Comparison of ENCODE assay signal across 8 mouse cellular contexts in genomic region chr17:45556107-45556489, GRCm38 (mm10). TPM values are rescaled to one million over a fixed set of nuclear protein-coding genes. Genes with fewer than 3 reads are reported as not detected.
DNase-seq lines count a peak whose midpoint lies in the region; ATAC-seq and TF ChIP-seq lines count a peak whose summit lies in the region.

No protein-coding gene starts in this region.

- peak overlapping the region; percentile 51 for H3K4me3 ChIP-seq in heart, embryonic 15.5 days
- peak overlapping the region; percentile 77 for H3K4me3 ChIP-seq in bone marrow, adult 2 months (replicated peaks; ENCODE audit: control insufficient read depth, low read depth, low read length)
- peak overlapping the region; percentile 58 for H3K4me3 ChIP-seq in hindbrain, embryonic 11.5 days (ENCODE audit: low read depth, low read length)
- peak overlapping the region; percentile 67 for H3K4me3 ChIP-seq in midbrain, embryonic 13.5 days (replicated peaks)

- H3K9me3 ChIP-seq in heart, embryonic 15.5 days (replicated peaks), result no peaks in the 10 kb centered on the region
- H3K9me3 ChIP-seq in hindbrain, embryonic 11.5 days (ENCODE audit: control insufficient read depth, low read length), result no peaks in the 10 kb centered on the region
- no peaks in the 10 kb centered on the region for H3K9me3 ChIP-seq in midbrain, embryonic 13.5 days

- no peak for DNase-seq in heart, adult 8-10 months (ENCODE audit: low spot score)
- no peak for DNase-seq in hindbrain, embryonic 11.5 days (ENCODE audit: low spot score)
- no peak for DNase-seq in T-cell, adult 2 months (ENCODE audit: low spot score)
- DNase-seq in ovary, adult 18-20 months (ENCODE audit: low spot score), result no peak

- TF ChIP-seq POLR2A in bone marrow, adult 2 months (IDR thresholded peaks at IDR 0.05; ENCODE audit: borderline replicate concordance, control insufficient read depth, low read depth, low read length), result no peak

- WGBS in heart, embryonic 15.5 days, result 1% methylated on average over 14 of the region's 14 CpGs
- WGBS in bone marrow, adult 2 months, result under 1% methylated on average over 14 of the region's 14 CpGs
- 4% methylated on average over 14 of the region's 14 CpGs for WGBS in hindbrain, embryonic 11.5 days
- WGBS in midbrain, embryonic 13.5 days, result 2% methylated on average over 14 of the region's 14 CpGs

- peaks cover 26% of the 10 kb centered on the region for H3K4me1 ChIP-seq in heart, embryonic 15.5 days (replicated peaks)
- H3K4me1 ChIP-seq in bone marrow, adult 2 months (ENCODE audit: control insufficient read depth, insufficient read depth, low read length), result no peaks in the 10 kb centered on the region; the same call in 1 of the 2 replicates
- H3K4me1 ChIP-seq in hindbrain, embryonic 11.5 days (replicated peaks; ENCODE audit: control insufficient read depth, insufficient read depth, low read length), result 0 out of 2 replicates have a peak, but pooled peaks cover 2% of the 10 kb centered on the region
- peaks cover 32% of the 10 kb centered on the region for H3K4me1 ChIP-seq in midbrain, embryonic 13.5 days (replicated peaks)

- H3K27me3 ChIP-seq in heart, embryonic 15.5 days, result peaks cover 33% of the 10 kb centered on the region
- 0 out of 2 replicates have a peak, but pooled peaks cover 2% of the 10 kb centered on the region for H3K27me3 ChIP-seq in hindbrain, embryonic 11.5 days (ENCODE audit: control insufficient read depth, insufficient read depth, low read length)
- peaks cover 12% of the 10 kb centered on the region for H3K27me3 ChIP-seq in midbrain, embryonic 13.5 days

- peak overlapping the region; percentile 77 for H3K4me2 ChIP-seq in heart, embryonic 15.5 days
- peak overlapping the region; percentile 91 for H3K4me2 ChIP-seq in hindbrain, embryonic 11.5 days (replicated peaks; ENCODE audit: low read depth, low read length)
- peak overlapping the region; percentile 97 for H3K4me2 ChIP-seq in midbrain, embryonic 13.5 days (replicated peaks)

- H3K9ac ChIP-seq in heart, embryonic 15.5 days, result peak overlapping the region; percentile 62
- peak overlapping the region; percentile 48 for H3K9ac ChIP-seq in hindbrain, embryonic 11.5 days (ENCODE audit: low read depth, low read length)
- H3K9ac ChIP-seq in midbrain, embryonic 13.5 days (replicated peaks), result peak overlapping the region; percentile 76

- no peaks in the 10 kb centered on the region for H3K36me3 ChIP-seq in heart, embryonic 15.5 days
- H3K36me3 ChIP-seq in hindbrain, embryonic 11.5 days (ENCODE audit: control insufficient read depth, insufficient read depth, low read length), result no peaks in the 10 kb centered on the region
- H3K36me3 ChIP-seq in midbrain, embryonic 13.5 days, result no peaks in the 10 kb centered on the region

- H3K27ac ChIP-seq in heart, embryonic 15.5 days, result no peak overlapping the region
- H3K27ac ChIP-seq in bone marrow, adult 2 months (ENCODE audit: control insufficient read depth, insufficient read depth, low read depth, low read length, poor library complexity), result peak overlapping the region; percentile 71
- no peak overlapping the region for H3K27ac ChIP-seq in hindbrain, embryonic 11.5 days (ENCODE audit: low read depth, low read length)
- H3K27ac ChIP-seq in midbrain, embryonic 13.5 days, result no peak overlapping the region

- no peak for TF ChIP-seq CTCF in bone marrow, adult 2 months (IDR thresholded peaks at IDR 0.05; ENCODE audit: control insufficient read depth, insufficient read depth, low read length)

- no peak for ATAC-seq in heart, embryonic 15.5 days (replicated peaks; ENCODE audit: insufficient number of reproducible peaks, insufficient read depth, low FRiP score, low read depth)
- ATAC-seq in hindbrain, embryonic 11.5 days (ENCODE audit: low FRiP score), result no peak
- ATAC-seq in midbrain, embryonic 13.5 days, result no peak
- no peak for ATAC-seq in megakaryocyte-erythroid progenitor cell, adult 5-6 weeks (replicated peaks; ENCODE audit: low FRiP score, low TSS enrichment, poor library complexity, severe bottlenecking)

RNA-seq across cellular contexts. Expression of gene Nfkbie, which starts 0.6 kb away (rescaled TPM):
- polyA plus RNA-seq in heart, embryonic 15.5 days (2015; fragmentation: Nextera tagmentation; extraction: Ambion mirVana), result 3.0 and 6.8 TPM in 2 replicates
- 1 to 10 TPM in 3 of 4 experiments, under 1 TPM in 1; 0.65 to 1.5 (median 1.3) TPM for total RNA-seq in heart, adult 8-10 months (2022)
- 6.9 and 14.8 TPM in 2 replicates for polyA plus RNA-seq in bone marrow, adult 2 months (2011; ENCODE audit: insufficient read depth, insufficient read length, low replicate concordance, missing spikeins)
- polyA plus RNA-seq in hindbrain, embryonic 11.5 days (2014; fragmentation: Nextera tagmentation; extraction: Ambion mirVana), result 5.6 and 9.0 TPM in 2 replicates
- 5.2 and 7.1 TPM in 2 replicates for polyA plus RNA-seq in midbrain, embryonic 13.5 days (2015; fragmentation: Nextera tagmentation; extraction: Ambion mirVana)
- 4.2 and 6.0 TPM in 2 replicates for total RNA-seq in megakaryocyte-erythroid progenitor cell, adult 5-6 weeks (2014; fragmentation: Nextera tagmentation)
- 3.2 and 3.9 TPM in 2 replicates for total RNA-seq in megakaryocyte-erythroid progenitor cell, adult 5-6 weeks (2017)

RNA-seq across cellular contexts. Expression of gene Tmem151b, which starts 6.6 kb away (rescaled TPM):
- polyA plus RNA-seq in heart, embryonic 15.5 days (2015; fragmentation: Nextera tagmentation; extraction: Ambion mirVana), result 0.96 and 1.5 TPM in 2 replicates
- under 1 TPM in 1 of 4 experiments, not detected in 3; 0.09 TPM for total RNA-seq in heart, adult 8-10 months (2022)
- polyA plus RNA-seq in bone marrow, adult 2 months (2011; ENCODE audit: insufficient read depth, insufficient read length, low replicate concordance, missing spikeins), result 1.5 and 4.3 TPM in 2 replicates
- 4.7 and 5.6 TPM in 2 replicates for polyA plus RNA-seq in hindbrain, embryonic 11.5 days (2014; fragmentation: Nextera tagmentation; extraction: Ambion mirVana)
- polyA plus RNA-seq in midbrain, embryonic 13.5 days (2015; fragmentation: Nextera tagmentation; extraction: Ambion mirVana), result 23.5 and 25.5 TPM in 2 replicates
- total RNA-seq in megakaryocyte-erythroid progenitor cell, adult 5-6 weeks (2014; fragmentation: Nextera tagmentation), result not detected in 2 replicates
- total RNA-seq in megakaryocyte-erythroid progenitor cell, adult 5-6 weeks (2017), result not detected in 2 replicates

RNA-seq across cellular contexts. Expression of gene Slc35b2, which starts 7.6 kb away (rescaled TPM):
- polyA plus RNA-seq in heart, embryonic 15.5 days (2015; fragmentation: Nextera tagmentation; extraction: Ambion mirVana), result 75.8 and 98.4 TPM in 2 replicates
- total RNA-seq in heart, adult 8-10 months (2022), result 10 to 100 TPM; 23.1 to 27.9 (median 25.3) TPM
- polyA plus RNA-seq in bone marrow, adult 2 months (2011; ENCODE audit: insufficient read depth, insufficient read length, low replicate concordance, missing spikeins), result 14.7 and 22.7 TPM in 2 replicates
- 89.9 and 91.5 TPM in 2 replicates for polyA plus RNA-seq in hindbrain, embryonic 11.5 days (2014; fragmentation: Nextera tagmentation; extraction: Ambion mirVana)
- 89.2 and 95.3 TPM in 2 replicates for polyA plus RNA-seq in midbrain, embryonic 13.5 days (2015; fragmentation: Nextera tagmentation; extraction: Ambion mirVana)
- total RNA-seq in megakaryocyte-erythroid progenitor cell, adult 5-6 weeks (2014; fragmentation: Nextera tagmentation), result 46.9 and 74.5 TPM in 2 replicates
- 27.7 and 60.3 TPM in 2 replicates for total RNA-seq in megakaryocyte-erythroid progenitor cell, adult 5-6 weeks (2017)

RNA-seq across cellular contexts. Expression of gene Hsp90ab1, which starts 17.0 kb away (rescaled TPM):
- polyA plus RNA-seq in heart, embryonic 15.5 days (2015; fragmentation: Nextera tagmentation; extraction: Ambion mirVana), result 1,147 and 1,218 TPM in 2 replicates
- 1,000 to 10,000 TPM; 1,121 to 1,613 (median 1,357) TPM for total RNA-seq in heart, adult 8-10 months (2022)
- 576 and 1,077 TPM in 2 replicates for polyA plus RNA-seq in bone marrow, adult 2 months (2011; ENCODE audit: insufficient read depth, insufficient read length, low replicate concordance, missing spikeins)
- polyA plus RNA-seq in hindbrain, embryonic 11.5 days (2014; fragmentation: Nextera tagmentation; extraction: Ambion mirVana), result 1,644 and 1,674 TPM in 2 replicates
- polyA plus RNA-seq in midbrain, embryonic 13.5 days (2015; fragmentation: Nextera tagmentation; extraction: Ambion mirVana), result 1,587 and 1,677 TPM in 2 replicates
- 1,847 and 1,911 TPM in 2 replicates for total RNA-seq in megakaryocyte-erythroid progenitor cell, adult 5-6 weeks (2014; fragmentation: Nextera tagmentation)
- 2,660 and 3,319 TPM in 2 replicates for total RNA-seq in megakaryocyte-erythroid progenitor cell, adult 5-6 weeks (2017)

RNA-seq across cellular contexts. Expression of gene Tcte1, which starts 32.9 kb away (rescaled TPM):
- polyA plus RNA-seq in heart, embryonic 15.5 days (2015; fragmentation: Nextera tagmentation; extraction: Ambion mirVana), result 0.16 and 0.29 TPM in 2 replicates
- total RNA-seq in heart, adult 8-10 months (2022), result not detected
- 0.41 TPM in 1 of 2 replicates, not detected in the other for polyA plus RNA-seq in bone marrow, adult 2 months (2011; ENCODE audit: insufficient read depth, insufficient read length, low replicate concordance, missing spikeins)
- polyA plus RNA-seq in hindbrain, embryonic 11.5 days (2014; fragmentation: Nextera tagmentation; extraction: Ambion mirVana), result 2.0 and 2.5 TPM in 2 replicates
- 2.6 and 2.7 TPM in 2 replicates for polyA plus RNA-seq in midbrain, embryonic 13.5 days (2015; fragmentation: Nextera tagmentation; extraction: Ambion mirVana)
- not detected in 2 replicates for total RNA-seq in megakaryocyte-erythroid progenitor cell, adult 5-6 weeks (2014; fragmentation: Nextera tagmentation)
- not detected in 2 replicates for total RNA-seq in megakaryocyte-erythroid progenitor cell, adult 5-6 weeks (2017)
